15 mouse cellular contexts compared by ENCODE assay signal in genomic region chr4:46406966-46407703, GRCm38 (mm10). TPM values are rescaled to one million over a fixed set of nuclear protein-coding genes. Genes with fewer than 3 reads are reported as not detected.
DNase-seq lines count a peak whose midpoint lies in the region; ATAC-seq and TF ChIP-seq lines count a peak whose summit lies in the region.
"Had no signal": no experiment of that assay in that cellular context is flagged by ENCODE, and none has a peak within 500 bp of the region (broad histone marks: within the 10 kb centered on the region; RNA-seq: fewer than 3 reads in every experiment).

No protein-coding gene starts in this region.

- H3K4me2 ChIP-seq in liver, embryonic 14.5 days (ENCODE audit: low read depth), result peak overlapping the region; percentile 67
- no peak overlapping the region for H3K4me2 ChIP-seq in stomach, embryonic 15.5 days
- H3K4me2 ChIP-seq: hindbrain, embryonic 15.5 days; neural tube, embryonic 15.5 days had no signal

- peak; percentile 25; the same call in 1 of the 2 replicates for TF ChIP-seq CTCF in liver, embryonic 14.5 days (IDR thresholded peaks at IDR 0.05; ENCODE audit: low read depth)

- DNase-seq in liver, embryonic 14.5 days (ENCODE audit: low read depth in 3 of 3, low spot score in 3 of 3), result peak; percentile 89 to 94 (median 91)
- no peak for DNase-seq in frontal cortex, postnatal 36 days (ENCODE audit: low spot score in 2 of 2)
- DNase-seq: layer of hippocampus, adult 9-11 months; lung, postnatal 36 days had no signal

- H3K4me1 ChIP-seq in megakaryocyte, embryonic 14.5 days, result peaks cover 84% of the 10 kb centered on the region
- H3K4me1 ChIP-seq in liver, embryonic 14.5 days (replicated peaks; ENCODE audit: control insufficient read depth in 2 of 2, insufficient read depth in 2 of 2, low read length in 1 of 2), result peaks cover 73 to 78% of the 10 kb centered on the region in 2 experiments
- H3K4me1 ChIP-seq in stomach, embryonic 15.5 days, result no peaks in the 10 kb centered on the region
- H3K4me1 ChIP-seq: hindbrain, embryonic 15.5 days; neural tube, embryonic 15.5 days had no signal

- peak; percentile 99 for TF ChIP-seq EP300 in liver, embryonic 14.5 days (IDR thresholded peaks at IDR 0.05; ENCODE audit: low read depth)

- H3K4me3 ChIP-seq in megakaryocyte, embryonic 14.5 days (replicated peaks), result peak overlapping the region; percentile 1
- peak overlapping the region; percentile 15 to 30 for H3K4me3 ChIP-seq in liver, embryonic 14.5 days (ENCODE audit: insufficient read depth in 1 of 2, low read depth in 2 of 2, low read length in 2 of 2)
- no peak overlapping the region for H3K4me3 ChIP-seq in stomach, embryonic 15.5 days (replicated peaks)
- H3K4me3 ChIP-seq: hindbrain, embryonic 15.5 days; neural tube, embryonic 15.5 days had no signal

- ATAC-seq in megakaryocyte, adult 5-6 weeks (ENCODE audit: poor library complexity, severe bottlenecking), result no peak
- peak; percentile 56 for ATAC-seq in erythroblast, adult 5-6 weeks (replicated peaks; ENCODE audit: low FRiP score, poor library complexity, severe bottlenecking)
- ATAC-seq in liver, embryonic 14.5 days (ENCODE audit: insufficient read depth), result peak; percentile 75
- peak; percentile 83 for ATAC-seq in stomach, embryonic 15.5 days (ENCODE audit: insufficient read depth, low FRiP score, low read depth)
- ATAC-seq in monocyte, adult 5-6 weeks (replicated peaks; ENCODE audit: insufficient number of reproducible peaks, low FRiP score, low TSS enrichment, poor library complexity, severe bottlenecking), result no peak
- ATAC-seq: Patski had no signal

- H3K9me3 ChIP-seq in megakaryocyte, embryonic 14.5 days, result no peaks in the 10 kb centered on the region
- no peaks in the 10 kb centered on the region for H3K9me3 ChIP-seq in liver, embryonic 14.5 days (ENCODE audit: control insufficient read depth, low read length)
- no peaks in the 10 kb centered on the region for H3K9me3 ChIP-seq in stomach, embryonic 15.5 days
- H3K9me3 ChIP-seq: hindbrain, embryonic 15.5 days; neural tube, embryonic 15.5 days had no signal

- peak overlapping the region; percentile 71 for H3K9ac ChIP-seq in liver, embryonic 14.5 days (replicated peaks)
- no peak overlapping the region for H3K9ac ChIP-seq in stomach, embryonic 15.5 days
- H3K9ac ChIP-seq: hindbrain, embryonic 15.5 days; neural tube, embryonic 15.5 days had no signal

- 34% methylated on average over 8 of the region's 8 CpGs for WGBS in liver, embryonic 14.5 days (ENCODE audit: insufficient replicate concordance)
- 87% methylated on average over 8 of the region's 8 CpGs for WGBS in stomach, embryonic 15.5 days

- H3K27ac ChIP-seq in liver, embryonic 14.5 days, result peak overlapping the region; percentile 93
- no peak overlapping the region for H3K27ac ChIP-seq in stomach, embryonic 15.5 days
- H3K27ac ChIP-seq: hindbrain, embryonic 15.5 days; neural tube, embryonic 15.5 days had no signal

- H3K27me3 ChIP-seq in megakaryocyte, embryonic 14.5 days (replicated peaks), result no peaks in the 10 kb centered on the region
- H3K27me3 ChIP-seq in liver, embryonic 14.5 days (ENCODE audit: control insufficient read depth, insufficient read depth, low read length), result no peaks in the 10 kb centered on the region
- H3K27me3 ChIP-seq in stomach, embryonic 15.5 days (replicated peaks), result no peaks in the 10 kb centered on the region
- H3K27me3 ChIP-seq: CH12.LX; hindbrain, embryonic 15.5 days; neural tube, embryonic 15.5 days had no signal

- H3K36me3 ChIP-seq in megakaryocyte, embryonic 14.5 days (replicated peaks; ENCODE audit: low read length), result no peaks in the 10 kb centered on the region
- H3K36me3 ChIP-seq in liver, embryonic 14.5 days (replicated peaks; ENCODE audit: control insufficient read depth, insufficient read depth, low read depth), result peaks cover 6% of the 10 kb centered on the region
- no peaks in the 10 kb centered on the region for H3K36me3 ChIP-seq in stomach, embryonic 15.5 days
- H3K36me3 ChIP-seq: hindbrain, embryonic 15.5 days; neural tube, embryonic 15.5 days had no signal

RNA-seq across cellular contexts. Expression of gene Hemgn, which starts 6.2 kb away (rescaled TPM):
- 5.5 and 13.1 TPM in 2 replicates for polyA plus RNA-seq in megakaryocyte, embryonic 14.5 days (2012; ENCODE audit: insufficient read depth, low replicate concordance)
- 4.8 and 12.0 TPM in 2 replicates for total RNA-seq in megakaryocyte, adult 5-6 weeks (2015)
- 5.8 and 11.8 TPM in 2 replicates for total RNA-seq in megakaryocyte, adult 5-6 weeks (2017)
- total RNA-seq in erythroblast, adult 5-6 weeks (2015; ENCODE audit: low replicate concordance), result 294 and 312 TPM in 2 replicates
- 420 and 452 TPM in 2 replicates for total RNA-seq in erythroblast, adult 5-6 weeks (2017; ENCODE audit: low replicate concordance)
- 191 and 274 TPM in 2 replicates for polyA plus RNA-seq in liver, embryonic 14.5 days (2012; rRNA removed)
- polyA plus RNA-seq in liver, embryonic 14.5 days (2014; fragmentation: Nextera tagmentation; extraction: Ambion mirVana), result 293 and 315 TPM in 2 replicates
- 13.2 and 31.5 TPM in 2 replicates for polyA plus RNA-seq in stomach, embryonic 15.5 days (2015; fragmentation: Nextera tagmentation; extraction: Ambion mirVana)
- total RNA-seq in monocyte, adult 5-6 weeks (2017), result 0.95 to 1.4 TPM (median 0.96 TPM) in 3 replicates
- total RNA-seq: CH12.LX; gastrocnemius, adult 8-10 months had no signal
- polyA plus RNA-seq: cortical plate, adult 2 months; Patski had no signal

RNA-seq across cellular contexts. Expression of gene Trmo, which starts 17.9 kb away (rescaled TPM):
- polyA plus RNA-seq in megakaryocyte, embryonic 14.5 days (2012; ENCODE audit: insufficient read depth, low replicate concordance), result 1.5 and 3.7 TPM in 2 replicates
- total RNA-seq in megakaryocyte, adult 5-6 weeks (2015), result 6.9 and 8.4 TPM in 2 replicates
- total RNA-seq in megakaryocyte, adult 5-6 weeks (2017), result 6.8 and 9.0 TPM in 2 replicates
- total RNA-seq in erythroblast, adult 5-6 weeks (2015; ENCODE audit: low replicate concordance), result 39.8 and 54.5 TPM in 2 replicates
- total RNA-seq in erythroblast, adult 5-6 weeks (2017; ENCODE audit: low replicate concordance), result 64.6 and 70.5 TPM in 2 replicates
- polyA plus RNA-seq in liver, embryonic 14.5 days (2012; rRNA removed), result 13.9 and 16.1 TPM in 2 replicates
- polyA plus RNA-seq in liver, embryonic 14.5 days (2014; fragmentation: Nextera tagmentation; extraction: Ambion mirVana), result 8.2 and 11.6 TPM in 2 replicates
- polyA plus RNA-seq in stomach, embryonic 15.5 days (2015; fragmentation: Nextera tagmentation; extraction: Ambion mirVana), result 10.0 and 10.3 TPM in 2 replicates
- 8.4 to 14.5 TPM (median 11.4 TPM) in 3 replicates for total RNA-seq in monocyte, adult 5-6 weeks (2017)

RNA-seq across cellular contexts. Expression of gene Anp32b, which starts 43.6 kb away (rescaled TPM):
- polyA plus RNA-seq in megakaryocyte, embryonic 14.5 days (2012; ENCODE audit: insufficient read depth, low replicate concordance), result 638 and 1,212 TPM in 2 replicates
- 496 and 542 TPM in 2 replicates for total RNA-seq in megakaryocyte, adult 5-6 weeks (2015)
- 105 and 108 TPM in 2 replicates for total RNA-seq in megakaryocyte, adult 5-6 weeks (2017)
- total RNA-seq in erythroblast, adult 5-6 weeks (2015; ENCODE audit: low replicate concordance), result 423 and 438 TPM in 2 replicates
- 88.0 and 170 TPM in 2 replicates for total RNA-seq in erythroblast, adult 5-6 weeks (2017; ENCODE audit: low replicate concordance)
- polyA plus RNA-seq in liver, embryonic 14.5 days (2012; rRNA removed), result 60.1 and 171 TPM in 2 replicates
- polyA plus RNA-seq in liver, embryonic 14.5 days (2014; fragmentation: Nextera tagmentation; extraction: Ambion mirVana), result 351 and 427 TPM in 2 replicates
- 259 and 284 TPM in 2 replicates for polyA plus RNA-seq in stomach, embryonic 15.5 days (2015; fragmentation: Nextera tagmentation; extraction: Ambion mirVana)
- total RNA-seq in monocyte, adult 5-6 weeks (2017), result 36.8 to 64.0 TPM (median 47.0 TPM) in 3 replicates

Comparison
In these comparisons a context has a peak if more than half of its experiments do, and no peak if none do; other contexts are left out.
1. ATAC-seq: peak in erythroblast, adult 5-6 weeks (single experiment), liver, embryonic 14.5 days (single experiment) and stomach, embryonic 15.5 days (single experiment); none in megakaryocyte, adult 5-6 weeks (single experiment) and monocyte, adult 5-6 weeks (single experiment).
2. DNase-seq: peak in liver, embryonic 14.5 days (3 of 3); none in frontal cortex, postnatal 36 days (0 of 2).
3. RNA of gene Hemgn, which starts 6.2 kb away (total RNA-seq): 294 to 452 TPM in erythroblast, adult 5-6 weeks; 4.8 to 12.0 TPM in megakaryocyte, adult 5-6 weeks and 0.95 to 1.4 TPM in monocyte, adult 5-6 weeks; every median in the first group is over 10 times any median in the second.